Mouse (Mus musculus) bone marrow macrophage, adult 2 months (primary cell): ENCODE measurements around the gene Il22ra1. TPM values are rescaled to one million over a fixed set of nuclear protein-coding genes. Genes with fewer than 3 reads are reported as not detected.

Experiments used
- H3K27ac ChIP-seq: 2 replicates; pipeline ENCODE4 v1.5.1; 2012; ENCODE audit warnings: low read depth, low read length; ENCODE audit not compliant: insufficient read depth
- H3K4me1 ChIP-seq: 2 replicates; pipeline ENCODE4 v1.6.1; 2012; ENCODE audit warnings: low read length; ENCODE audit not compliant: control insufficient read depth, insufficient read depth
- H3K4me3 ChIP-seq: 2 replicates; pipeline ENCODE4 v1.5.1; 2012; ENCODE audit warnings: mild to moderate bottlenecking, low read length, moderate library complexity; ENCODE audit not compliant: insufficient read depth
- CTCF ChIP-seq: IDR thresholded peaks from 2 replicates; pipeline ENCODE4 v1.5.1; 2012; ENCODE audit warnings: low read depth, mild to moderate bottlenecking, low read length, moderate library complexity
- POLR2A ChIP-seq: IDR thresholded peaks from 2 replicates; pipeline ENCODE4 v1.6.1; 2012; ENCODE audit warnings: mild to moderate bottlenecking, low read depth, low read length, borderline replicate concordance
- polyA plus RNA-seq: library from polyadenylated mRNA; stranded (reverse); fragments of >200 nt; gene quantifications from 2 replicates; pipeline ENCODE4 v1.2.4, GENCODE M21; 2012; ENCODE audit not compliant: missing spikeins, insufficient read depth, insufficient read length

Il22ra1 gene
- polyA plus RNA-seq, 1 experiment: not detected

DNA sequence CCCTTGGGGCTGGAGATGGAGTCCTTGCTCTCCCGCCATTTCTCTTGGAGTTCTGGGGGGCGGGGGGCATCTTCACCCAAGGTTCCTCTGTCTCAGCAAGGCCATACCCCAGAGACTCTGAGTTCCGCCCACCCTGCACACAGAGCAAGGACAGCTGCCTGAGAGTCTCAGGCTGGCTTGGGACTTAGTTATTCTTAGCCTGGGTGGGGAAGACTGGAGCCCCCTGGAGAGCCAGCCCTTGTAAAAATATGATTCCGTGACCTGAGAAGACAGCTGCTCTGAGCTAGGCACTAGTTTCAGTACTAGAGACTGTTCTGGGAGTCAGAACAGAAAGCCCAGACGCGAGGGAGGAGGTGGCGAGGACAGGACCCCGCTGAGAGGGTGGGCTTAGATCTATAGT lies 37.7 kb downstream of the Il22ra1 start:
- TF ChIP-seq CTCF: no peak
- H3K4me3 ChIP-seq: no peak overlapping the region
- no peak overlapping the region for H3K27ac ChIP-seq
- H3K4me1 ChIP-seq: peaks cover 7% of the 10 kb centered on the region

GRCm38 (mm10) chr4:135766976-135767375 lies 39.0 kb downstream of the Il22ra1 start:
- no peak overlapping the region for H3K4me3 ChIP-seq
- H3K4me1 ChIP-seq: peaks cover 7% of the 10 kb centered on the region
- no peak overlapping the region for H3K27ac ChIP-seq
- no peak for TF ChIP-seq POLR2A
- TF ChIP-seq CTCF: no peak

- Histone ChIP-seq H3K27ac (no peak overlapping the region), H3K4me1 (peaks cover 7% of the 10 kb centered on the region), H3K4me3 (no peak overlapping the region)
- TF ChIP-seq CTCF: peak; percentile 39
- no peak for TF ChIP-seq POLR2A
Observed at GRCm38 (mm10) chr4:135768572-135769526, 40.9 kb downstream of the Il22ra1 start.

- Histone ChIP-seq H3K27ac (no peak overlapping the region), H3K4me3 (no peak overlapping the region), H3K4me1 (peaks cover 7% of the 10 kb centered on the region)
- TF ChIP-seq POLR2A (no peak), CTCF (no peak)
Observed at GRCm38 (mm10) chr4:135770611-135771305, 42.8 kb downstream of the Il22ra1 start.

GRCm38 (mm10) chr4:135771592-135771991 lies 43.6 kb downstream of the Il22ra1 start:
- TF ChIP-seq CTCF (no peak), POLR2A (no peak)
- Histone ChIP-seq H3K4me3 (no peak overlapping the region), H3K27ac (no peak overlapping the region), H3K4me1 (peaks cover 7% of the 10 kb centered on the region)

- TF ChIP-seq CTCF (no peak), POLR2A (no peak)
- Histone ChIP-seq H3K4me3 (no peak overlapping the region), H3K4me1 (peaks cover 7% of the 10 kb centered on the region), H3K27ac (no peak overlapping the region)
Observed at GRCm38 (mm10) chr4:135772671-135773070, 44.7 kb downstream of the Il22ra1 start.

DNA sequence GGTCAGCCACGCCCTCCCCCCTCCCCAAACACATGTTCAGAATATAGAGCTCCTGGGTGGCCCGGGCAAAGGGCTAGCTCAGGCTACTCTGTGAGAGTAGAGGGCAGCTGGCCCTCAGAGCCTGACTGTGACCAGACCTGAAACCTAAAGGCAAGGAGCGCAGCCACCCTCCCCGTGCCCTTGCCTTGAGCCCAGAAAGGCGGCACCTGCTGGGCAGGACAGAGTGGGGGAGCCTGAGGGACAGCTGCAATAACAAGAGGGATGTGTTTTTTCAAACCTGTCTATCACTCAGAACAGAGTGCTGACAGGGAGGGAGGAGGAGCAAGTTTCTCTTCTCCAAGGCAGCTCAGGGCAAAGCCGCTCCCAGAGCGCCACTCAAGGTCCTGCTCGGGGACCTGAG lies 46.5 kb downstream of the Il22ra1 start:
- Histone ChIP-seq H3K27ac (no peak overlapping the region), H3K4me3 (no peak overlapping the region), H3K4me1 (peaks cover 3% of the 10 kb centered on the region; the same call in 1 of the 2 replicates)
- TF ChIP-seq POLR2A (no peak), CTCF (no peak)

DNA sequence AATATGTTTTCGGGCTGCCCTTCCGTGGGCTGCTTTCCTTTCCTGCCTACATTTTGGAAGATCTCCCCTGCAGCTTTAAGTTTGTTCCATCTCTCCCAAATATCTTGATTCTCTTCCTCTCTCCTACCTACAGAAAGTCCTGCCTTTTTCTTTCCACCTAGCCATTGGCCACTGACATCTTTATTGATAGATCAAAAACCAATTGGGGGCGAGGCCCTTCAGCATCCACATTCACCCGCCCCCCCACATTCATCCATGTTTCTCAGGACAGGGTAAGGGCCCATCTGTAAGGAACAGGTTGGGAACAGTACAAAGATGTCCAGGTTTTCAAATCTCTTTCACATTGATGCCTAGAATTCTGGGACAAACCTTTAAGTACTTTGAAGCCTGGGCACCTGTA lies 48.9 kb downstream of the Il22ra1 start:
- no peaks in the 10 kb centered on the region for H3K4me1 ChIP-seq
- no peak for TF ChIP-seq CTCF
- TF ChIP-seq POLR2A: no peak
- H3K4me3 ChIP-seq: no peak overlapping the region
- H3K27ac ChIP-seq: no peak overlapping the region

- Histone ChIP-seq H3K27ac (no peak overlapping the region), H3K4me3 (no peak overlapping the region), H3K4me1 (no peaks in the 10 kb centered on the region)
- TF ChIP-seq POLR2A (no peak), CTCF (no peak)
Observed at GRCm38 (mm10) chr4:135779661-135780060, 51.7 kb downstream of the Il22ra1 start.

DNA sequence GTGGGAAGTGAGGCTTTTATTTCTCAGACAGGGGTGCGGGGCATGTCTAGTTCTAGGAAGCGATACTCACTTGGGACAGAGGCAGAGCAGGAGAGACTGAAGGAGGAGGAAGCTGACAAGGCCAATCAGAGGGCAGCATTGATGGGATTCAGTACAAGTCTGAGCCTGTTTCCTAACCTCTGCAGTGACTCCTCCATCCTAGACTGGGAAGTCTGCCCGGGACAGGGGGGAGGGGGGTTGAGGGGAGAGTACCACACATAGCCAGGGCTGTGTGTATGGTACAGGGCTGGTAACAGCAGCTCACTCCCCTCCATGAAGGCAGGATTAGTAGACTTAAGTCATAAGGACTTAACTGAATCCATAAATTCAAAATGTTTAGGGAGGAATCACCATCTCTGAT lies 52.3 kb downstream of the Il22ra1 start:
- TF ChIP-seq POLR2A (no peak), CTCF (no peak)
- Histone ChIP-seq H3K4me1 (no peaks in the 10 kb centered on the region), H3K4me3 (no peak overlapping the region), H3K27ac (no peak overlapping the region)
